Mouse (Mus musculus) kidney, adult 2 months (tissue): ENCODE results near the gene Zc3hav1l. TPM values are rescaled to one million over a fixed set of nuclear protein-coding genes. Genes with fewer than 3 reads are reported as not detected.
A peak's percentile ranks its signal among the peaks of the same experiment; 100 is the strongest.

Source experiments
- DNase-seq: peaks from one replicate; pipeline ENCODE4 v3.0.0; 2021
- H3K27ac ChIP-seq: fragments of 200-500 bp; 2 replicates; pipeline ENCODE4 v1.5.1; 2012; ENCODE audit warnings: low read depth, low read length, control low read depth, inconsistent platforms; ENCODE audit not compliant: insufficient read depth
- H3K27me3 ChIP-seq: fragments of 200-500 bp; replicated peaks from 2 replicates; pipeline ENCODE4 v1.6.1; 2012; ENCODE audit warnings: mild to moderate bottlenecking, moderate library complexity, low read length, inconsistent platforms; ENCODE audit not compliant: control insufficient read depth, insufficient read depth
- H3K36me3 ChIP-seq: fragments of 200-500 bp; 2 replicates; pipeline ENCODE4 v1.6.1; 2012; ENCODE audit warnings: mild to moderate bottlenecking, moderate library complexity, low read length, inconsistent platforms; ENCODE audit not compliant: control insufficient read depth, insufficient read depth
- H3K4me1 ChIP-seq: fragments of 200-500 bp; 2 replicates; pipeline ENCODE4 v1.6.1; 2011; ENCODE audit warnings: low read length; ENCODE audit not compliant: control insufficient read depth, insufficient read depth
- H3K4me3 ChIP-seq: fragments of 200-500 bp; 2 replicates; pipeline ENCODE4 v1.5.1; 2011; ENCODE audit warnings: mild to moderate bottlenecking, low read depth, low read length, control low read depth; ENCODE audit not compliant: insufficient read depth
- CTCF ChIP-seq: fragments of 200-500 bp; conservative IDR thresholded peaks from 2 replicates; pipeline ENCODE4 v1.5.1; 2011; ENCODE audit warnings: low read depth, mild to moderate bottlenecking, control low read depth, low read length, moderate library complexity, mixed read lengths; ENCODE audit not compliant: insufficient read depth, insufficient read length
- POLR2A ChIP-seq: fragments of 200-500 bp; IDR thresholded peaks from one replicate; pipeline ENCODE4 v1.6.1; 2011; ENCODE audit warnings: low read depth, low read length, control low read depth
- whole genome bisulfite sequencing: fragments of 180-500 bp; shearing (Covaris S2); methylation state at CpG from one replicate; pipeline ENCODE4 v1.1.7; 2018; 5-methylcytosine and 5-hydroxymethylcytosine counted together
- polyA plus RNA-seq: library from polyadenylated mRNA; depleted of rRNA; stranded (reverse); fragments of >200 nt; gene quantifications from 2 replicates; pipeline ENCODE4 v1.2.3, GENCODE M21; 2012

The Zc3hav1l gene
- polyA plus RNA-seq, 1 experiment, result 1.9 TPM

GRCm38 (mm10) chr6:38341751-38342665 is 42.9 kb upstream of the Zc3hav1l start:
- Histone ChIP-seq H3K4me3 (no peak overlapping the region), H3K36me3 (no peaks in the 10 kb centered on the region), H3K27me3 (no peaks in the 10 kb centered on the region), H3K4me1 (0 out of 2 replicates have a peak, but pooled peaks cover 8% of the 10 kb centered on the region), H3K27ac (no peak overlapping the region)
- 55% methylated on average over 11 of the region's 11 CpGs for WGBS
- TF ChIP-seq POLR2A (no peak), CTCF (no peak)
- no peak for DNase-seq

- 89% methylated on average over 2 of the region's 2 CpGs for WGBS
- H3K36me3 ChIP-seq, result no peaks in the 10 kb centered on the region
- no peaks in the 10 kb centered on the region for H3K27me3 ChIP-seq
- 0 out of 2 replicates have a peak, but pooled peaks cover 3% of the 10 kb centered on the region for H3K4me1 ChIP-seq
- TF ChIP-seq CTCF (no peak), POLR2A (no peak)
- no peak overlapping the region for H3K27ac ChIP-seq
- H3K4me3 ChIP-seq, result no peak overlapping the region
- no peak for DNase-seq
Measured at GRCm38 (mm10) chr6:38339078-38339477, 40.0 kb upstream of the Zc3hav1l start.

- Histone ChIP-seq H3K36me3 (no peaks in the 10 kb centered on the region), H3K27ac (no peak overlapping the region), H3K4me1 (0 out of 2 replicates have a peak, but pooled peaks cover 3% of the 10 kb centered on the region), H3K4me3 (no peak overlapping the region), H3K27me3 (no peaks in the 10 kb centered on the region)
- TF ChIP-seq POLR2A, result no peak
- TF ChIP-seq CTCF, result no peak
- WGBS, result 67% methylated on average over 6 of the region's 6 CpGs
- peak; percentile 42 for DNase-seq
Measured at GRCm38 (mm10) chr6:38337951-38338350, 38.9 kb upstream of the Zc3hav1l start.

GRCm38 (mm10) chr6:38337166-38337705 is 38.2 kb upstream of the Zc3hav1l start:
- no peak overlapping the region for H3K27ac ChIP-seq
- no peak for DNase-seq
- H3K36me3 ChIP-seq, result no peaks in the 10 kb centered on the region
- 88% methylated on average over 4 of the region's 4 CpGs for WGBS
- no peaks in the 10 kb centered on the region for H3K27me3 ChIP-seq
- TF ChIP-seq POLR2A (no peak), CTCF (peak; percentile 25; the same call in 1 of the 2 replicates)
- H3K4me3 ChIP-seq, result no peak overlapping the region
- H3K4me1 ChIP-seq, result 0 out of 2 replicates have a peak, but pooled peaks cover under 1% of the 10 kb centered on the region

- no peak overlapping the region for H3K27ac ChIP-seq
- H3K4me3 ChIP-seq, result no peak overlapping the region
- no peaks in the 10 kb centered on the region for H3K4me1 ChIP-seq
- TF ChIP-seq POLR2A (no peak), CTCF (no peak)
- WGBS, result 41% methylated on average over 6 of the region's 6 CpGs
- no peak for DNase-seq
- no peaks in the 10 kb centered on the region for H3K27me3 ChIP-seq
- no peaks in the 10 kb centered on the region; the same call in 1 of the 2 replicates for H3K36me3 ChIP-seq
Measured at GRCm38 (mm10) chr6:38335264-38335663, 36.2 kb upstream of the Zc3hav1l start.

- TF ChIP-seq CTCF (peak; percentile 75), POLR2A (no peak)
- no peaks in the 10 kb centered on the region for H3K4me1 ChIP-seq
- H3K4me3 ChIP-seq, result no peak overlapping the region
- peaks cover 4% of the 10 kb centered on the region for H3K36me3 ChIP-seq
- H3K27me3 ChIP-seq, result no peaks in the 10 kb centered on the region
- peak; percentile 44 for DNase-seq
- 34% methylated on average over 4 of the region's 4 CpGs for WGBS
- no peak overlapping the region for H3K27ac ChIP-seq
Measured at GRCm38 (mm10) chr6:38326596-38326995, 27.5 kb upstream of the Zc3hav1l start.

- H3K4me3 ChIP-seq, result no peak overlapping the region
- peaks cover 6% of the 10 kb centered on the region for H3K36me3 ChIP-seq
- H3K4me1 ChIP-seq, result no peaks in the 10 kb centered on the region
- DNase-seq, result no peak
- H3K27ac ChIP-seq, result no peak overlapping the region
- TF ChIP-seq POLR2A (no peak), CTCF (no peak)
- WGBS, result 97% methylated on average over 9 of the region's 9 CpGs
- H3K27me3 ChIP-seq, result no peaks in the 10 kb centered on the region
Measured at GRCm38 (mm10) chr6:38320621-38321020, 21.6 kb upstream of the Zc3hav1l start.

GRCm38 (mm10) chr6:38316050-38316449 is 17.0 kb upstream of the Zc3hav1l start:
- peaks cover 1% of the 10 kb centered on the region for H3K36me3 ChIP-seq
- 91% methylated on average over 4 of the region's 4 CpGs for WGBS
- H3K4me3 ChIP-seq, result no peak overlapping the region
- no peaks in the 10 kb centered on the region for H3K27me3 ChIP-seq
- no peak overlapping the region for H3K27ac ChIP-seq
- no peaks in the 10 kb centered on the region for H3K4me1 ChIP-seq
- no peak for DNase-seq
- TF ChIP-seq POLR2A (no peak), CTCF (no peak)
